Mouse (Mus musculus): Measurements from ENCODE around the gene Syn3.

Gene Syn3

DNA sequence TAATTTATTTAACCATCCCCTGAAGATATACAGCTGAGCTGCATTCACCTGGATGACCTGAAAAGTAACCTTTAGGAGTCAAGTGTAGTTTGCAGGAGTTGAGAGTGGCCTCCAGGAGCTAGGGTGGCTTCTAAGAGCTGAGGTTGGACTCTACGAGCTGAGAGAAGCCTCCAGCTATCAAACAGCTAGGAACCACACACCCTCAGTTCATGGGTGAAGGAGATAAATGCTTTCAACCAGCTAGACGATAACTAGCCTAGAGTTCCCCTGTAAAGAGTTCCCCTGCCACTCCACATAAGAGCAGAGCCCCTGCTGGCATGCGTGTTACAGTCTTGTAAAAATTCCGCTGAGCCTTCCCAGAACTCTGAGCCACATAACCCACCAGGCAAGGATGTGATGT lies 129.3 kb downstream of the Syn3 start:
- no peak for DNase-seq (ENCODE audit: low spot score in 2 of 2)

DNA sequence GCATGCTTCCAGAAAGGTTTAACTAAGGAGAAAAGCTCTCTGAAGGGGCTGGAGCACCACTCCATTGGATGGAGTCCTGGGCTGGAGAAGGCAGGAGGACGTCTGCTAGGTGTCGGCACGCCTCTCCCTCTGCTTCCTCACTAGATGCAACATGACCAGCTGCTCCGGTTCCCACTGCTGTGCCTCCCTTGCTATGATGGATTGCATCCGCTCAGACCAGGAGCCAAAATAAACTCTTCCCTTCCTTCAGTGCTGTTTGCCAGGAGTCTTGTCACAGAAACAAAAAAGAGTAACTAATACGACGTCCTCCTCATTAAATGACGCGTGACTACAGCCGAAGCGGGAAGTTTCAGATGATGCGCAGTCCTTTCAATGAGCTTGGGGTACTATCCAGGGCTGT lies 129.9 kb downstream of the Syn3 start:
- no peak for DNase-seq (ENCODE audit: low spot score in 2 of 2)

GRCm38 (mm10) chr10:86367346-86367745 lies 131.3 kb downstream of the Syn3 start:
- no peak for DNase-seq (ENCODE audit: low spot score in 2 of 2)

- DNase-seq (ENCODE audit: low spot score in 2 of 2): no peak
Measured at GRCm38 (mm10) chr10:86365632-86366092, 133.0 kb downstream of the Syn3 start.

- no peak for DNase-seq (ENCODE audit: low spot score in 2 of 2)
Measured at GRCm38 (mm10) chr10:86363669-86364309, 134.9 kb downstream of the Syn3 start.

DNA sequence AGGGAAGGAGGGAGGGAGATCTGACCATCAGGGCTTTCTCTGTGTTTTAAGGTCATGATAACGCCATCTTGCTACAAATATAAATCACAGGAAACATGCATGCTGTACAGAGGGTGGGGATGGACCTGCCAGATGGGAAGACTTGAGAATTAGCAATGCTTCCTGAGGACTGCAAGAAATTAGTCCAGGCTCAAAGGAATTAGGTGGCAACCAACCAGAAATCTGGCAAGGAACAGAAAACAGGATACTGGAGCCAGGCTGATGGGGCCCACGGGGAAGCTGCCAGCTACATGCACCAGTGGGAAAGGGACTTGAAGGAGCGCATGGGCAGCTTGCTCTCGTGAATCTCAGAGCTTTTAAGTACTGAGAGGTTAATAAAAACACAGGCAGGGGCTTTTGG lies 139.0 kb downstream of the Syn3 start:
- no peak for DNase-seq (ENCODE audit: low spot score in 2 of 2)

- DNase-seq (ENCODE audit: low spot score in 2 of 2): no peak
Measured at GRCm38 (mm10) chr10:86359208-86359607, 139.5 kb downstream of the Syn3 start.

DNA sequence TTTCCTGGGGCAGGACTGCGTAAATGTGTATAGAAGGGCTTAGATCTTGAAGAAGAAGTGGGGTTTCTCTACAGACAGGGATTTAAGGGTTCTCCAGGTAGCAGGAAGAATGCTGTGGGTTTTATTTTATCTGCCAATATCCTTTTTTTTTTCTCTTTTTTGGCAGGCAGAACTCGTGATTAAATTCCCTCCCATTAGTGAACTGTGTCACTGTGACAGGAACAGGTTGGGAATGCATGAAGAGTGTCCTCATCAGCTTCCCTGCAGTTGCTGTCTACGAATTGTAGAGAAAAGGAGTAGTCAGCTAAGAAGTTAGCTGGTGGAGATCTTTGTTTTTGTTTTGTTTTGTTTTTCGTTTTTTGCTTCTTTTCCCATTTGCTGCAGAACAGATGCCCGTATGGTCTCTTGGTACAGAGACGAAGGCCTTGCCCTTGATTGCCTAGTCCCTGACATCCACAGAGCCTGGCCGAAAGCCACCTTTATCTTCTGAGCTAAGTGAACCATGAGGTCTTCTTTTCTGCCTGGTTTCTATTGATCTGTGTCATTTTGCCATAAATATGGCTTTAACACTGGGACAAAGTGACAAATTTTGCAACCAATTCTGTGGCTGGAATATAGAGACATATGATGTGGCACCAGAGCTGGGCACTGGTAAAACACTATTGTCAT lies 140.3 kb downstream of the Syn3 start:
- DNase-seq (ENCODE audit: low spot score in 2 of 2): no peak

DNA sequence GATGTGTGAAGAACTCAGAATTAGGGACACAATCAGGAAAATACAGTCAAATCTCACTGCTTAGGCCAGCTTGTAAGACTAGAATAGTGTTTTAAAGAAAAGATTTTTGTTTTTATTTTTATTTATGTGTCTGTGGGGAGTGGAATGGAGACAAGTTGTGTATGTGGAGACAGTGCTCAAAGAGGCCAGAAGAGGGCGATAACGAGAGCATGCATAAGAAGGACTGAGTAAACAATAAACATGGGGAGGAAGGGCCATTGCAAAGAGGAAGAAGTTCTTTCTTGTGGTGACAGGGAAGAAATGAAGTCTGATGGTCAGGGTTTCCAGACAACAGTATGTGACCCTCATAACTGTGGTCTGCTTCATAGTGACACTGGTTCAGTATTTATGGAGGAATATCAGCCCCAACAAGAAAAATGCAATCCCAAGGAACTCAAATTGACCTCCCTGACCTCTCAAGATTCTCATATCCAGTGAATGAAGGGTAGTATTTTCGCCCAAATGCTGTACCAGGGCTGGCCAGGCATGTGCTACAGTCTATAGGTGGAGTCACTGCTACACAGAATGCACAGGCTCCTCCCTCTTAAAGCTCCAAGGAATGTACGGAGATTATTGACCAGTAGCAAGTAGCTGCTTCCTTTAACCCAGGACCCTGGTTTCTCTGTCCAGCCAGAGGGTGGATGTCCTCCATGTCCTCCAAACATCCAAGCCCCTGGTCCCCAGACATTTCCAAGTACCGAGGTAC lies 141.7 kb downstream of the Syn3 start:
- peak in 1 of 2 experiments; percentile 13 for DNase-seq (ENCODE audit: low spot score in 2 of 2)

- DNase-seq (ENCODE audit: low spot score in 2 of 2): no peak
Measured at GRCm38 (mm10) chr10:86352521-86352920, 146.2 kb downstream of the Syn3 start.

- no peak for DNase-seq (ENCODE audit: low spot score in 2 of 2)
Measured at GRCm38 (mm10) chr10:86351287-86351686, 147.4 kb downstream of the Syn3 start.

DNA sequence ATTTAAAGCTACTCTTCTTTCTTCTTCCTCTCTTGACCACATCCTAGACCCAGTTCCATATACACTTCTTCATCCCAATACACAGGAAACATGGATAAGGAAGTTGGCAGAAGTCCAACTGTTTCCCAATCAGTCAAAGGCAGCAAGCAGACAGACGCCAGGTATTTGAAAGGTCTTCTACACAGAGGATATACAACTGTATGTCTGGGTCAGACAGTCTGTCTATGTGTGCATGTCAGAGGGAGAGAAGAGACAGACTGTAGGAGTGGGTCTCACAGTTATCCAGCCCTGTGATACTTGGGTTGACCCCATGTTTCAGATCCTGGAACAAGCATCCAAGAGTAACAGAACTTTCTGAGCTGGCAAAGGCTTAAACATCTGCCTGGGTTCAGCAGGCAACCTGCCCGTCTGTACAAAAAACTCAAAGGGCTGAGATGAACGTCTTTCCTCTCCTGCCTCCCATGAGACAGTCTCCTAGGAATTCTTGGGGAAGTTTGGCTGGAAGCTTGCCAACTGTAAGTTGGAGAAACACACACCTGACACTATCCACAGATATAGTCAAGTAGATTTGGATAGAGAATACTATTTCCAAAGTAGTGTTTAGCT lies 152.4 kb downstream of the Syn3 start:
- DNase-seq (ENCODE audit: low spot score in 2 of 2): no peak

DNA sequence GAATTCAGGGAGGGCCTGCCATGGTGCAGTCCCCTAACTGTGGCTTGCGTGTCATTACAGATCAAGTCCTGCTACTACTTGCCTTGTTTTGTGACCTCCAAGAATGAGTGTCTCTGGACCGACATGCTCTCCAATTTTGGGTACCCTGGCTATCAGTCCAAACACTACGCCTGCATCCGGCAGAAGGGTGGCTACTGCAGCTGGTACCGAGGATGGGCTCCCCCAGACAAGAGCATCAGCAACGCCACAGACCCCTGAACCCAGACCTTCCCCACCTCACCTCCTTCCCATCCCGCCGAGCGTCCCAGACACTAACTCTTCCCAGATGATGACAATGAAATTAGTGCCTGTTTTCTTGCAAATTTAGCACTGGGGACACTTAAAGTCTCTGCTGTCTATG lies 153.1 kb downstream of the Syn3 start:
- DNase-seq (ENCODE audit: low spot score in 2 of 2): no peak

GRCm38 (mm10) chr10:86344654-86345053 lies 154.0 kb downstream of the Syn3 start:
- no peak for DNase-seq (ENCODE audit: low spot score in 2 of 2)

- no peak for DNase-seq (ENCODE audit: low spot score in 2 of 2)
Measured at GRCm38 (mm10) chr10:86343931-86344330, 154.8 kb downstream of the Syn3 start.

GRCm38 (mm10) chr10:86343362-86343761 lies 155.3 kb downstream of the Syn3 start:
- no peak for DNase-seq (ENCODE audit: low spot score in 2 of 2)

- DNase-seq (ENCODE audit: low spot score in 2 of 2): no peak
Measured at GRCm38 (mm10) chr10:86342713-86343112, 156.0 kb downstream of the Syn3 start.

DNA sequence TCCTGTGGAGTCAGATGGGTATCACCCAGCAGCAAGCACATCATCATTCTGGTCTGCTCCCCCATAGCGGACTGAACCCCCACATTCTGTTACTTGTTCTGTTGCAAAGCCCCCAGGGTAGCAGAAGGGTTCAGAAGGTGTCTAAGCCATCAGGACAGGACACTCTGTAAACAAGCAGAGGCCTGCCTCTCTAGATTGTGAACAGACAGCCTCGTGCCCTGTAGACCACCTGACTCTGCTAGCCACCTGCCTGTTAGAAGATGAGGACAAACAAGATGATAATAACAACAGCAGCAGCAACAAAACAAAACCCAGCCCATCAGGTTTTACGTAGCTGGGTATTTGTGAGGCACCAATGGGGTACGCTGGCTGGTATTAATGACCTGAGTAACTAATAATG lies 156.5 kb downstream of the Syn3 start:
- no peak for DNase-seq (ENCODE audit: low spot score in 2 of 2)

- no peak for DNase-seq (ENCODE audit: low spot score in 2 of 2)
Measured at GRCm38 (mm10) chr10:86341589-86341988, 157.1 kb downstream of the Syn3 start.

GRCm38 (mm10) chr10:86340991-86341527 lies 157.6 kb downstream of the Syn3 start:
- no peak for DNase-seq (ENCODE audit: low spot score in 2 of 2)

DNA sequence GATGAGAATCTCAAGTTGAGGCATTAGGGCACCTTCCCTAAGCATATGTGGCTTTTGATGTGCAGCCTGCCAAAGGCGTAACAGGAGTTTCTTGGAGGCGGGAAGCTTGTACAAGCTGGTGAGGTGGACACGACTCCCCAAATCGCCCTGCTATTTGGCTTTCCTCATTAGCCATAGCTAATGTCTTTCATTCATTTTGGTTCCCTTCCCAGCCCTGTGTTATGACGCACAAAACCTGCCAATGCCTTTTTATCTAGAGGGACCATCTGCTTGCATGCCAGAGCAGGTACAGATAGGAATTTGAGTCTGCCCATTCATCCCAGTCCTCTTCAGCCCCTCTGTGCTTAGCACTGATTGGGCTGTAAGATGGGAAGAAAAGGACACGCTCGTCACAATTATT lies 158.3 kb downstream of the Syn3 start:
- no peak for DNase-seq (ENCODE audit: low spot score in 2 of 2)

Data from right cerebral cortex, adult 2 months (tissue).